Mouse (Mus musculus) spleen, postnatal 4 days (tissue): ENCODE measurements at regions not wholly inside any gene's neighbourhood (a gene's known extent, or its start where the extent isn't known, plus 50 kb on each side); places are given as distances from the start of the nearest gene placed in this dataset.

ENCODE experiments used
- DNase-seq, 2 experiments: peaks; one replicate each; pipeline ENCODE4 v3.0.0; 2022; ENCODE audit warnings: low spot score in 2 of 2

- no peak for DNase-seq
Measured at GRCm38 (mm10) chr13:69429596-69429995, 104.0 kb upstream of the Nsun2 start.

- DNase-seq, result no peak
Measured at GRCm38 (mm10) chr13:69433461-69434323, 99.9 kb upstream of the Nsun2 start.

- DNase-seq, result no peak
Measured at GRCm38 (mm10) chr13:69439486-69439885, 94.1 kb upstream of the Nsun2 start.

- DNase-seq, result no peak
Measured at GRCm38 (mm10) chr13:69441798-69442197, 91.7 kb upstream of the Nsun2 start.

GRCm38 (mm10) chr13:69445611-69446010 lies 87.9 kb upstream of the Nsun2 start:
- DNase-seq, result no peak
